Mouse (Mus musculus): ENCODE measurements around the gene Gp1bb. TPM values are rescaled to one million over a fixed set of nuclear protein-coding genes. Genes with fewer than 3 reads are reported as not detected.

Gene Gp1bb
- polyA plus RNA-seq, 1 experiment from 2014 or later: 1.3 TPM

GRCm38 (mm10) chr16:18584901-18585510 lies 37.2 kb downstream of the Gp1bb start:
- no peak for ATAC-seq (ENCODE audit: low FRiP score, low TSS enrichment)
- H3K4me3 ChIP-seq (ENCODE audit: low read length): no peak overlapping the region

GRCm38 (mm10) chr16:18583673-18584357 lies 38.4 kb downstream of the Gp1bb start:
- ATAC-seq (ENCODE audit: low FRiP score, low TSS enrichment): no peak
- Histone ChIP-seq H3K27ac (ENCODE audit: low read length) (no peak overlapping the region), H3K4me1 (ENCODE audit: insufficient read depth, low read length) (peaks cover 39% of the 10 kb centered on the region), H3K36me3 (ENCODE audit: insufficient read depth, low read length) (no peaks in the 10 kb centered on the region), H3K27me3 (ENCODE audit: insufficient read depth, low read length) (peaks cover 96% of the 10 kb centered on the region), H3K4me3 (ENCODE audit: low read length) (no peak overlapping the region), H3K4me2 (replicated peaks; ENCODE audit: low read depth, low read length) (no peak overlapping the region), H3K9ac (replicated peaks; ENCODE audit: low read length) (no peak overlapping the region), H3K9me3 (ENCODE audit: low read length) (no peaks in the 10 kb centered on the region)
- 33% methylated on average over 10 of the region's 10 CpGs for WGBS

More at GRCm38 (mm10) chr16:18584901-18585510, 37.2 kb downstream of the Gp1bb start:
- H3K9ac ChIP-seq (replicated peaks; ENCODE audit: low read length): no peak overlapping the region
- peaks cover 39% of the 10 kb centered on the region for H3K4me1 ChIP-seq (ENCODE audit: insufficient read depth, low read length)
- H3K27me3 ChIP-seq (ENCODE audit: insufficient read depth, low read length): peaks cover 99% of the 10 kb centered on the region
- no peak overlapping the region for H3K27ac ChIP-seq (ENCODE audit: low read length)
- H3K9me3 ChIP-seq (ENCODE audit: low read length): no peaks in the 10 kb centered on the region
- H3K36me3 ChIP-seq (ENCODE audit: insufficient read depth, low read length): no peaks in the 10 kb centered on the region
- H3K4me2 ChIP-seq (replicated peaks; ENCODE audit: low read depth, low read length): no peak overlapping the region
- WGBS: 44% methylated on average over 10 of the region's 10 CpGs

GRCm38 (mm10) chr16:18583169-18583568 lies 39.0 kb downstream of the Gp1bb start:
- Histone ChIP-seq H3K36me3 (ENCODE audit: insufficient read depth, low read length) (no peaks in the 10 kb centered on the region), H3K27ac (ENCODE audit: low read length) (no peak overlapping the region), H3K4me1 (ENCODE audit: insufficient read depth, low read length) (peaks cover 33% of the 10 kb centered on the region), H3K4me3 (ENCODE audit: low read length) (no peak overlapping the region), H3K9ac (replicated peaks; ENCODE audit: low read length) (no peak overlapping the region), H3K27me3 (ENCODE audit: insufficient read depth, low read length) (peaks cover 95% of the 10 kb centered on the region), H3K4me2 (replicated peaks; ENCODE audit: low read depth, low read length) (no peak overlapping the region), H3K9me3 (ENCODE audit: low read length) (no peaks in the 10 kb centered on the region)
- 30% methylated on average over 10 of the region's 10 CpGs for WGBS
- ATAC-seq (ENCODE audit: low FRiP score, low TSS enrichment): no peak

GRCm38 (mm10) chr16:18582426-18583148 lies 39.6 kb downstream of the Gp1bb start:
- H3K9me3 ChIP-seq (ENCODE audit: low read length): no peaks in the 10 kb centered on the region
- peak overlapping the region; percentile 43 for H3K4me3 ChIP-seq (ENCODE audit: low read length)
- H3K36me3 ChIP-seq (ENCODE audit: insufficient read depth, low read length): no peaks in the 10 kb centered on the region
- WGBS: 1% methylated on average over 58 of the region's 67 CpGs
- peak overlapping the region; percentile 32; the same call in 1 of the 2 replicates for H3K9ac ChIP-seq (replicated peaks; ENCODE audit: low read length)
- peaks cover 90% of the 10 kb centered on the region for H3K27me3 ChIP-seq (ENCODE audit: insufficient read depth, low read length)
- no peak for ATAC-seq (ENCODE audit: low FRiP score, low TSS enrichment)
- H3K4me1 ChIP-seq (ENCODE audit: insufficient read depth, low read length): peaks cover 27% of the 10 kb centered on the region
- peak overlapping the region; percentile 57 for H3K4me2 ChIP-seq (replicated peaks; ENCODE audit: low read depth, low read length)
- no peak overlapping the region for H3K27ac ChIP-seq (ENCODE audit: low read length)

- H3K27me3 ChIP-seq (ENCODE audit: insufficient read depth, low read length): peaks cover 83% of the 10 kb centered on the region
- H3K4me2 ChIP-seq (replicated peaks; ENCODE audit: low read depth, low read length): peak overlapping the region; percentile 57
- no peak for ATAC-seq (ENCODE audit: low FRiP score, low TSS enrichment)
- no peak overlapping the region for H3K27ac ChIP-seq (ENCODE audit: low read length)
- H3K9me3 ChIP-seq (ENCODE audit: low read length): no peaks in the 10 kb centered on the region
- H3K4me1 ChIP-seq (ENCODE audit: insufficient read depth, low read length): peaks cover 24% of the 10 kb centered on the region
- peak overlapping the region; percentile 43 for H3K4me3 ChIP-seq (ENCODE audit: low read length)
- no peaks in the 10 kb centered on the region for H3K36me3 ChIP-seq (ENCODE audit: insufficient read depth, low read length)
- 1% methylated on average over 64 of the region's 66 CpGs for WGBS
- H3K9ac ChIP-seq (replicated peaks; ENCODE audit: low read length): peak overlapping the region; percentile 32; the same call in 1 of the 2 replicates
Observed at GRCm38 (mm10) chr16:18581623-18582205, 40.5 kb downstream of the Gp1bb start.

- Histone ChIP-seq H3K9me3 (ENCODE audit: low read length) (no peaks in the 10 kb centered on the region), H3K4me3 (ENCODE audit: low read length) (peak overlapping the region; percentile 43), H3K4me1 (ENCODE audit: insufficient read depth, low read length) (peaks cover 18% of the 10 kb centered on the region), H3K27me3 (ENCODE audit: insufficient read depth, low read length) (peaks cover 77% of the 10 kb centered on the region), H3K9ac (replicated peaks; ENCODE audit: low read length) (0 out of 2 replicates have a peak overlapping the region, but pooled peaks have one; percentile 14), H3K36me3 (ENCODE audit: insufficient read depth, low read length) (no peaks in the 10 kb centered on the region), H3K27ac (ENCODE audit: low read length) (no peak overlapping the region), H3K4me2 (replicated peaks; ENCODE audit: low read depth, low read length) (peak overlapping the region; percentile 57)
- ATAC-seq (ENCODE audit: low FRiP score, low TSS enrichment): no peak
- 4% methylated on average over 21 of the region's 21 CpGs for WGBS
Observed at GRCm38 (mm10) chr16:18581050-18581622, 41.1 kb downstream of the Gp1bb start.

- Histone ChIP-seq H3K27ac (ENCODE audit: low read length) (no peak overlapping the region), H3K4me2 (replicated peaks; ENCODE audit: low read depth, low read length) (no peak overlapping the region), H3K4me1 (ENCODE audit: insufficient read depth, low read length) (peaks cover 16% of the 10 kb centered on the region), H3K9ac (replicated peaks; ENCODE audit: low read length) (no peak overlapping the region), H3K4me3 (ENCODE audit: low read length) (no peak overlapping the region), H3K27me3 (ENCODE audit: insufficient read depth, low read length) (peaks cover 70% of the 10 kb centered on the region), H3K9me3 (ENCODE audit: low read length) (no peaks in the 10 kb centered on the region), H3K36me3 (ENCODE audit: insufficient read depth, low read length) (no peaks in the 10 kb centered on the region)
- no peak for ATAC-seq (ENCODE audit: low FRiP score, low TSS enrichment)
- WGBS: 28% methylated on average over 2 of the region's 2 CpGs
Observed at GRCm38 (mm10) chr16:18580389-18580788, 41.8 kb downstream of the Gp1bb start.

GRCm38 (mm10) chr16:18577599-18578160 lies 44.5 kb downstream of the Gp1bb start:
- Histone ChIP-seq H3K4me3 (ENCODE audit: low read length) (no peak overlapping the region), H3K9me3 (ENCODE audit: low read length) (no peaks in the 10 kb centered on the region), H3K4me2 (replicated peaks; ENCODE audit: low read depth, low read length) (no peak overlapping the region), H3K4me1 (ENCODE audit: insufficient read depth, low read length) (peaks cover 16% of the 10 kb centered on the region), H3K9ac (replicated peaks; ENCODE audit: low read length) (no peak overlapping the region), H3K36me3 (ENCODE audit: insufficient read depth, low read length) (no peaks in the 10 kb centered on the region), H3K27ac (ENCODE audit: low read length) (no peak overlapping the region), H3K27me3 (ENCODE audit: insufficient read depth, low read length) (peaks cover 42% of the 10 kb centered on the region)
- ATAC-seq (ENCODE audit: low FRiP score, low TSS enrichment): no peak
- 36% methylated on average over 5 of the region's 5 CpGs for WGBS

- Histone ChIP-seq H3K27me3 (ENCODE audit: insufficient read depth, low read length) (peaks cover 36% of the 10 kb centered on the region), H3K27ac (ENCODE audit: low read length) (no peak overlapping the region), H3K4me3 (ENCODE audit: low read length) (no peak overlapping the region), H3K4me1 (ENCODE audit: insufficient read depth, low read length) (peaks cover 11% of the 10 kb centered on the region), H3K36me3 (ENCODE audit: insufficient read depth, low read length) (no peaks in the 10 kb centered on the region), H3K9me3 (ENCODE audit: low read length) (no peaks in the 10 kb centered on the region), H3K9ac (replicated peaks; ENCODE audit: low read length) (no peak overlapping the region), H3K4me2 (replicated peaks; ENCODE audit: low read depth, low read length) (no peak overlapping the region)
- no peak for ATAC-seq (ENCODE audit: low FRiP score, low TSS enrichment)
- 43% methylated on average over 3 of the region's 3 CpGs for WGBS
Observed at GRCm38 (mm10) chr16:18577071-18577470, 45.1 kb downstream of the Gp1bb start.

Data from kidney, embryonic 16.5 days (tissue).